Mouse (Mus musculus): Measurements from ENCODE around the gene Pidd1.
"Not testable (repeated sequence)": the region's sequence is repeated elsewhere in the genome, so short reads cannot be mapped to it uniquely, and the experiment has no call there.

Pidd1 gene

GRCm38 (mm10) chr7:141457236-141457635, 13.4 kb upstream of the Pidd1 start:
- DNase-seq = no peak

DNA sequence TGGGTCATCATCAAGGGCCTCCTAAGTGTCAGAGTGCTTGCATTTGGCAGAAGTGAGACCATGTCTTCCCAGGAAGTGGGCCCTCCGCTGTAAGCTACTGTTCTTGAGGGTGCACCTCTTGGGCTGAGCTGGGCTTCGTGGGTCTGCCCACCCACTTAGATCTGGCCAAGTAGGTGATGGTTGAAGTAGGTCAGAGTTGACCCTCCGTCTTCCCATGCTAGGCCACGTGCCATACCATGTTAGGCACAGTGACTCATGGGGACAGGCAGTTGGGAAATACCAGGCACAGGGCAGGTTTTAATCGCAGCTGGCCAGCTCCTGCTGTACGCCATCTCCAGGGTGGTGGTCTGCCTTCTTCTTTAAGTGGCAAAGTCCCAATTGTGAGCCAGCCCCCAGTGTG, 12.9 kb upstream of the Pidd1 start:
- peak; percentile 80 for DNase-seq

- peak; percentile 94 for DNase-seq
Measured at GRCm38 (mm10) chr7:141455610-141456314, 11.9 kb upstream of the Pidd1 start.

DNA sequence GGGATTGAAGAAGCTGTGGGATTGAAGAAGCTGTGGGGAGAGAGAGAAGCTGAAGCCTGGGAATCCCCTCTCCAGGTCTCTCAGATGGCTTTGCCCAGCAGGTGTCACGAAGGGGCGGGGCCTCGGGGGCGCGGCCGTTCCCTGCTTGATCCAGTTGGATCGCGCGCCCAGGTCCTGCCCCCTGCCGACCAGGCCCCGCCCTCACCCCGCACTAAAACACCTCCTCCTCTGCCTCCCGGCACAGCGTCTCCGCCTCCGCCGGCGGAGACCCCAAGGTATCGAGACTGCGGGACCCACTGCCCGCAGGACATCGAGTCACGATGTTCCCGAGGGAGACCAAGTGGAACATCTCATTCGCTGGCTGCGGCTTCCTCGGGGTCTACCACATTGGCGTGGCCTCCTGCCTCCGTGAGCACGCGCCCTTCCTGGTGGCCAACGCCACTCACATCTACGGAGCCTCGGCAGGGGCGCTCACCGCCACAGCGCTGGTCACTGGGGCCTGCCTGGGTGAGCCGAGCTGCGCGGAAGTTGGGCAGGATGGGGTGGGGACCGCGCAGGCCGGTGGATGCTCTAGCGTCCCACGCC, 11.2 kb upstream of the Pidd1 start, which contains the start of gene Pnpla2:
Gene Pnpla2, plus strand, starts transcription at position 232 of the 585 bp plus-strand sequence.
- peak; percentile 99 for DNase-seq

DNA sequence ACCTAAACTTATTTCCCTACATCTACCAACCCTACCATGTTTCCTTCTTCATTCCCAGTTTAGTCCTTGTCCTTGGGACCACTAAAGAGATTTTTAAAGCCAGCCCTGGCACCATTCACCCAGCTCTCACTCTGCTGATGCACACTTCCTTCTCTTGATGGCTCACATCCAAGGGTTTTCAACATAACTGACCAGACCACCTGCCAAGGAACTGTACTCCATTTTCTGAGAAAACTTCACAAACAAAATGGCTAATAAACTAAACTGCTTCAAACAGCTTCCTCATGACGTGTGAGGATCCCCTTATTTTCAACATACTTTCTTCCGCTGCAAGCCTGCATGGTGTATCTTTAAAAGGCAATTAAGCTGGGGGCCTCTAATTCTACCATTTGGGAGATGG, 9.8 kb upstream of the Pidd1 start:
- no peak for DNase-seq

- no peak for DNase-seq
Measured at GRCm38 (mm10) chr7:141451928-141452327, 8.1 kb upstream of the Pidd1 start.

- peak; percentile 95 for DNase-seq
Measured at GRCm38 (mm10) chr7:141447110-141447991, 3.5 kb upstream of the Pidd1 start, which contains the start of gene Rplp2. Gene Rplp2, plus strand, starts transcription at chr7:141447370.

- not testable (repeated sequence) for DNase-seq
Measured at GRCm38 (mm10) chr7:141446374-141446773, 2.5 kb upstream of the Pidd1 start.

DNA sequence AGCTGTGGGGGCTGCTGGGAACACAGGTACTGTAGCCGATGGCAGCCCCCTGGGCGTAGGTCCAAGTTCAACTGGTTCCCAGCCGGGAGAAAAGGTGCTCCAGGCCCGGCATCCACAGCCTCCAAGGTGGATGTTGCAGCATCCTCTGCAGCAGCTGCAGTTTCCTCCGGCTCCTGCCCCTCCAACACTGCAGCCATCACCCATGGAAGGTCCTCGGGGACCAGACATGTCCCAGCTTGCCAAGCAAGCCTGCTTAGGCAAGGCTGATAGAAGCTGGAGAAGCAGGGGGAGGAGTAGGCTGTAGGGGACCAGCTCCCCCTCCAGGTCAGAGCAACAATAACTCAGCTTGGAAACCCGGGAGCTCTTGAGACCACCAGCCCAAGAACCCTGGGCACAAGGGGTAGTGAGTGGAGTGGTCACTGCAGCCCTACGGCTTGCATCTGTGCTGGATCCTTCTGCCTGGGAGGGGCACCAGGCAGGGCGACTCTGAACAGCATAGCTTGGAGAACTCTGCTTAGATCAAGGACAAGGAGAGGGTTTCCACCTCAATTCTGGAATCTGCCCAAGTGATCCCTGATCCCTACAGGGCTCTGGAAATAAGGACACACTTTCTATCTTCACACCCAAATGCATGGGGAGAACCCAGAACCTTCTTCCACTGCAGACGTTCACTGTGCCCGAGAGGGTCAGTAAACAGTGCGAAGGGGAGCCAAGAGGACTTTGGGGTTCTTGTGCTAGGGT, 574 bp downstream of the Pidd1 start:
- no peak for DNase-seq

GRCm38 (mm10) chr7:141442199-141442598, 1.6 kb downstream of the Pidd1 start:
- no peak for DNase-seq

GRCm38 (mm10) chr7:141441460-141441859, 2.4 kb downstream of the Pidd1 start:
- DNase-seq = no peak

DNA sequence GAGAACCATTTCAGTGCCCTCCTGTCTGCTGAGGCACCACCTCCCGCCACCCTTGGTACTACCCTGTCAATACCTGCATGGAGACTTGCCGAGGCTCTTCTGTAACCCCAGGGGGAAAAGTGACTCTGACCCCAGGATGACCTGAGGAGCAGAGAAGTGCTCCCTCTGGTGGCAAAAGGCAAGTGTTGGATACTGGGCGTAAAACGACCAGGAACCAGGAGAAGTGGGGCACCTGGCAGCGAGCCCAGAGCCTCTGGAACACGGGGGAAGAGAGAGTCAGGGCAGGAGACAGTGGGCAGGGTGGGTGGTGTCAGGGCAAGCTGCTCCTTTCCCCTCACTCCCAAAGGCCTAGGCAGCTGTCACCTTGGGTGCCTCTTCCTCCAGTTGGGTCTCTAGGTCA, 3.2 kb downstream of the Pidd1 start:
- DNase-seq = peak; percentile 80

- no peak for DNase-seq
Measured at GRCm38 (mm10) chr7:141439811-141440210, 4.0 kb downstream of the Pidd1 start.

DNA sequence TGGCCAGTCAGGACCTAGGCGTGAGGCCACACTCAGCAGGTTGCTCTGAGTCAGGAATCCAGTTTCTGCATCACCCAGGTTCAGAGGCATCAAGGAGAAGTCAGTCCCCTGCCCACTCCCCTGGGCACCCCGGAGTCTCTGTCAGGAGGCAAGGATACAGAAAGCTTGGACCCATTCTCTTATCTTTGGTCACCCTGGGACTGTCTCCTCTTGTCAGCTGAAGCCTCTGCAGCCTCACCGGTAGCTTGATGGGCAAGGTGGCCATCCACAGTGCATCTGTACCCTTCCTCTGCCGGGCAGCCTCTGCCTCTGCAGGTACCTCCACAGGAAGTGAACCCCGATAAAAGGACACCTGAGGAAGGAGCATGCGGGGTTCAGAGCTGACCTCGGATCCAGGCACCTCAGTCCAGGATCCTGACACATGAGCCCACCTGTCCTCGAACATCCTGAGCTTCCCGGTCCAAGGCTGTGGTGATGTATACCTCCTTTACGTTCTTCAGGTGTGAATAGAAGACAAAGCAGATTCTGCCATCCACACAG, 4.6 kb downstream of the Pidd1 start:
- DNase-seq = no peak

GRCm38 (mm10) chr7:141438201-141438968, 5.4 kb downstream of the Pidd1 start:
- no peak for DNase-seq

DNA sequence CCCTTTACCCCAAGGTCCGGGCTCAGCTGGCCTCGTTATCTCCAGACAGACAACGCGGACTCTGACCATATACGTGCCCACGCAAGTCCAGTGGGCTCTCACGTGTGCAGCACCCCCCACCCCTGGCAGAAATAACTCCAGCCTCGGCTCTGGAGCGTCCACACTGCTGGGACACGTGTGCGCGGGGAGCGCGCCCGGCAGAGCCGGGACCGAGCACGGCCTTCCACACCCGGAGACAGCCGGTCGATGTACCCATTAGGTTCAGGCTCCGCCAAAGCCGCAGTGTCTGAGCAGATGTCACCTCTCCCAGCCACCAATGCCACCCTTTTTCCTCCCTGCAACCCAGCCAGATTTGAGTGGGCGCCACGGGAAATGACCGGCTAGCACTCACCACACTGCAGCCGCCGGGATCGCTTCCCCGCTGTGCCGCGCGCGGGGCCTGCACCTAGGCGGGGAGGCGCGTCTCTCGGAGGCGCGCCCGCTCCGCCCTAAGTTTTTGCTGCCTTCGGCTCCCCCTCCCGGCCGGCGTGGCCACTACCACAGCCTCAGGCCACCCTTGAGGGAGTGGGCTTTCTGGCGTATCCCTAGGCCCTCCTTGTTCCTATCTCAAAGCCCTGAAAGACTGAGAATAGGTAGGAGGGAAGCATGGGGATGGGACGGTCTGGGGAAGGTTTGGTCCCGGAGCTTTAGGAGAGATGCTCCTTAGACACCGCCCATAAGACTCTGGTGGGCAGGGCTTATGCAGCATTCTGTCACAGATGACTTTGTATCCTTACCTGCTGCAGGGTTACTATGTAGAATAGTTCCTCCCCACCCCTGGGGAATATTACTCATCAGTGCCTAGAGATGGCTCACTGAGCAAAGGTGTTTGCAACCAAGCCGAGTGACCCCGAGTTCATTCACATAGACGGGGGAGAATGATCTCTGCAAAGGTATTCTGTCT, 6.4 kb downstream of the Pidd1 start, which contains the start of gene Slc25a22:
Gene Slc25a22, minus strand, starts transcription at position 715 of the 943 bp plus-strand sequence.
- DNase-seq = peak; percentile 90

GRCm38 (mm10) chr7:141436523-141436892, 7.3 kb downstream of the Pidd1 start:
- DNase-seq = no peak

DNA sequence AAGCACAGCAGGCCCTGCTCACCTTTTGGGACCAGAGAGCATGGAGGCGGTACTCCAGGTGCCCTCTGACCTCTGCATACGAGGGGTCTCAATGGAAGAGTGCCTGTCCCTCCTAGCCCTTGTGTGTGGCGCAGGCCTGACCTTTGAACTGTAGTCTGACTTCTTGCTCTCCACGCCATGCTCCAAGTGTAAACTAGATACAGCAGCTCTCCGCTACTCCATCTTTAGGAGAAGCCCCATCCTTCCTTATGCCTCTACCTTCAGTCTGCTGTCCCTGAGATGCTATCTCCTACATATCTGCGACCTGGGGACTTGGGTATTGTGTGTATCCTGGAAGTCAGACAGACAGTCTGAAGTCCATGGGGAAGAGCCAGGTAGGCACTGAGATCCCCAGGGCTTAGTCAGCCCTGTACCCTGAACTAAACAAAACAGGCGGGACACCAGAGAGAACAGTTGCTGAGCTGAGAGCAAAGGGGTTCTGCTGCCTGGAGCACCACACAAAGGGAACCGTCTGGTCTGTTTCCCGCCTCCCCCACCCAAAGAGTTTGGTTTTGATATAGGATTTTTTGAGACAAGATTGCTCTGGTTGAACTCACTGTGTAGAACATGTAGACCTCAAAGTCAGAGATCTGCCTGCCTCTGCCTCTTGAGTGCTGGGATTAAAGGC, 7.8 kb downstream of the Pidd1 start:
- DNase-seq = no peak

- peak; percentile 81 for DNase-seq
Measured at GRCm38 (mm10) chr7:141435129-141435855, 8.5 kb downstream of the Pidd1 start.

All from lung, postnatal 36 days (tissue).